Mouse (Mus musculus): Measurements from ENCODE around the gene Lrrtm3. TPM values are rescaled to one million over a fixed set of nuclear protein-coding genes. Genes with fewer than 3 reads are reported as not detected.

Lrrtm3 gene
- 0.10 and 0.25 TPM in 2 replicates for polyA plus RNA-seq (2012; rRNA removed)

- H3K36me3 ChIP-seq (ENCODE audit: control insufficient read depth, insufficient read depth, low read length), result no peaks in the 10 kb centered on the region
- no peaks in the 10 kb centered on the region for H3K4me1 ChIP-seq (ENCODE audit: control insufficient read depth, insufficient read depth, insufficient read length, low read length)
- 8% methylated on average over 22 of the region's 22 CpGs for WGBS
- TF ChIP-seq POLR2A (IDR thresholded peaks at IDR 0.05; ENCODE audit: low read depth, low read length) (no peak), CTCF (IDR thresholded peaks at IDR 0.05; ENCODE audit: extremely low read depth, insufficient read length, insufficient replicate concordance, low read depth, low read length) (no peak)
- H3K27ac ChIP-seq (ENCODE audit: insufficient read depth, low read depth, low read length), result no peak within 1 kb of the TSS
- H3K27me3 ChIP-seq (ENCODE audit: control insufficient read depth, insufficient read depth, low read length), result no peaks in the 10 kb centered on the region
- peak within 1 kb of the TSS; percentile 22; the same call in 1 of the 2 replicates for H3K4me3 ChIP-seq (ENCODE audit: low read depth, low read length)
Observed at GRCm38 (mm10) chr10:64089680-64090460, at the start of gene Lrrtm3. Gene Lrrtm3 (minus strand): TSS chr10:64090277.

- no peak for TF ChIP-seq POLR2A (IDR thresholded peaks at IDR 0.05; ENCODE audit: low read depth, low read length)
- no peak for TF ChIP-seq CTCF (IDR thresholded peaks at IDR 0.05; ENCODE audit: extremely low read depth, insufficient read length, insufficient replicate concordance, low read depth, low read length)
- Histone ChIP-seq H3K4me3 (ENCODE audit: low read depth, low read length) (no peak overlapping the region), H3K27me3 (ENCODE audit: control insufficient read depth, insufficient read depth, low read length) (no peaks in the 10 kb centered on the region), H3K36me3 (ENCODE audit: control insufficient read depth, insufficient read depth, low read length) (no peaks in the 10 kb centered on the region), H3K27ac (ENCODE audit: insufficient read depth, low read depth, low read length) (no peak overlapping the region), H3K4me1 (ENCODE audit: control insufficient read depth, insufficient read depth, insufficient read length, low read length) (no peaks in the 10 kb centered on the region)
- 80% methylated on average over 7 of the region's 7 CpGs for WGBS
Observed at GRCm38 (mm10) chr10:64135481-64135880, 45.4 kb upstream of the Lrrtm3 start.

- H3K36me3 ChIP-seq (ENCODE audit: control insufficient read depth, insufficient read depth, low read length), result no peaks in the 10 kb centered on the region
- no peak overlapping the region for H3K4me3 ChIP-seq (ENCODE audit: low read depth, low read length)
- 57% methylated on average over 3 of the region's 3 CpGs for WGBS
- TF ChIP-seq POLR2A (IDR thresholded peaks at IDR 0.05; ENCODE audit: low read depth, low read length), result no peak
- no peak for TF ChIP-seq CTCF (IDR thresholded peaks at IDR 0.05; ENCODE audit: extremely low read depth, insufficient read length, insufficient replicate concordance, low read depth, low read length)
- no peak overlapping the region for H3K27ac ChIP-seq (ENCODE audit: insufficient read depth, low read depth, low read length)
- no peaks in the 10 kb centered on the region for H3K4me1 ChIP-seq (ENCODE audit: control insufficient read depth, insufficient read depth, insufficient read length, low read length)
- H3K27me3 ChIP-seq (ENCODE audit: control insufficient read depth, insufficient read depth, low read length), result no peaks in the 10 kb centered on the region
Observed at GRCm38 (mm10) chr10:64133461-64133860, 43.4 kb upstream of the Lrrtm3 start.

GRCm38 (mm10) chr10:64130397-64131150 is 40.5 kb upstream of the Lrrtm3 start:
- Histone ChIP-seq H3K4me3 (ENCODE audit: low read depth, low read length) (no peak overlapping the region), H3K27me3 (ENCODE audit: control insufficient read depth, insufficient read depth, low read length) (no peaks in the 10 kb centered on the region), H3K4me1 (ENCODE audit: control insufficient read depth, insufficient read depth, insufficient read length, low read length) (no peaks in the 10 kb centered on the region), H3K36me3 (ENCODE audit: control insufficient read depth, insufficient read depth, low read length) (no peaks in the 10 kb centered on the region), H3K27ac (ENCODE audit: insufficient read depth, low read depth, low read length) (no peak overlapping the region)
- 85% methylated on average over 15 of the region's 15 CpGs for WGBS
- no peak for TF ChIP-seq CTCF (IDR thresholded peaks at IDR 0.05; ENCODE audit: extremely low read depth, insufficient read length, insufficient replicate concordance, low read depth, low read length)
- no peak for TF ChIP-seq POLR2A (IDR thresholded peaks at IDR 0.05; ENCODE audit: low read depth, low read length)

GRCm38 (mm10) chr10:64118833-64119232 is 28.8 kb upstream of the Lrrtm3 start:
- Histone ChIP-seq H3K36me3 (ENCODE audit: control insufficient read depth, insufficient read depth, low read length) (no peaks in the 10 kb centered on the region), H3K27me3 (ENCODE audit: control insufficient read depth, insufficient read depth, low read length) (no peaks in the 10 kb centered on the region), H3K27ac (ENCODE audit: insufficient read depth, low read depth, low read length) (no peak overlapping the region), H3K4me3 (ENCODE audit: low read depth, low read length) (no peak overlapping the region), H3K4me1 (ENCODE audit: control insufficient read depth, insufficient read depth, insufficient read length, low read length) (no peaks in the 10 kb centered on the region)
- WGBS, result 62% methylated on average over 3 of the region's 3 CpGs
- no peak for TF ChIP-seq POLR2A (IDR thresholded peaks at IDR 0.05; ENCODE audit: low read depth, low read length)
- no peak for TF ChIP-seq CTCF (IDR thresholded peaks at IDR 0.05; ENCODE audit: extremely low read depth, insufficient read length, insufficient replicate concordance, low read depth, low read length)

- 95% methylated on average over 11 of the region's 11 CpGs for WGBS
- no peak overlapping the region for H3K4me3 ChIP-seq (ENCODE audit: low read depth, low read length)
- no peaks in the 10 kb centered on the region for H3K27me3 ChIP-seq (ENCODE audit: control insufficient read depth, insufficient read depth, low read length)
- H3K36me3 ChIP-seq (ENCODE audit: control insufficient read depth, insufficient read depth, low read length), result no peaks in the 10 kb centered on the region
- H3K4me1 ChIP-seq (ENCODE audit: control insufficient read depth, insufficient read depth, insufficient read length, low read length), result no peaks in the 10 kb centered on the region
- TF ChIP-seq CTCF (IDR thresholded peaks at IDR 0.05; ENCODE audit: extremely low read depth, insufficient read length, insufficient replicate concordance, low read depth, low read length) (no peak), POLR2A (IDR thresholded peaks at IDR 0.05; ENCODE audit: low read depth, low read length) (no peak)
- H3K27ac ChIP-seq (ENCODE audit: insufficient read depth, low read depth, low read length), result no peak overlapping the region
Observed at GRCm38 (mm10) chr10:64115246-64115645, 25.2 kb upstream of the Lrrtm3 start.

GRCm38 (mm10) chr10:64096532-64096931 is 6.5 kb upstream of the Lrrtm3 start:
- Histone ChIP-seq H3K4me1 (ENCODE audit: control insufficient read depth, insufficient read depth, insufficient read length, low read length) (no peaks in the 10 kb centered on the region), H3K36me3 (ENCODE audit: control insufficient read depth, insufficient read depth, low read length) (no peaks in the 10 kb centered on the region), H3K27me3 (ENCODE audit: control insufficient read depth, insufficient read depth, low read length) (no peaks in the 10 kb centered on the region), H3K4me3 (ENCODE audit: low read depth, low read length) (no peak overlapping the region), H3K27ac (ENCODE audit: insufficient read depth, low read depth, low read length) (no peak overlapping the region)
- TF ChIP-seq CTCF (IDR thresholded peaks at IDR 0.05; ENCODE audit: extremely low read depth, insufficient read length, insufficient replicate concordance, low read depth, low read length), result no peak
- TF ChIP-seq POLR2A (IDR thresholded peaks at IDR 0.05; ENCODE audit: low read depth, low read length), result no peak
- 94% methylated on average over 1 of the region's 1 CpGs for WGBS
